Mouse (Mus musculus) heart, embryonic 16.5 days (tissue): Measurements from ENCODE around the gene Pcp4l1. TPM values are rescaled to one million over a fixed set of nuclear protein-coding genes. Genes with fewer than 3 reads are reported as not detected.
A peak's percentile ranks its signal among the peaks of the same experiment; 100 is the strongest.

Experiments used
- ATAC-seq: fragments of 200-750 bp; cut with Nextera tagmentation; replicated peaks from 2 replicates; pipeline ENCODE4 v1.8.0; 2017; ENCODE audit warnings: moderate number of reproducible peaks; ENCODE audit not compliant: insufficient read depth, low FRiP score; ENCODE audit errors: extremely low read depth
- H3K27ac ChIP-seq: fragments of 300-500 bp; sonication (generic); 2 replicates; pipeline ENCODE4 v1.5.1; 2014; ENCODE audit warnings: mild to moderate bottlenecking, low read length, control low read depth, moderate library complexity
- H3K27me3 ChIP-seq: fragments of 300-500 bp; sonication (generic); 2 replicates; pipeline ENCODE4 v1.6.1; 2014; ENCODE audit warnings: low read length, mixed read lengths; ENCODE audit not compliant: control insufficient read depth, insufficient read depth
- H3K36me3 ChIP-seq: fragments of 300-500 bp; sonication (generic); 2 replicates; pipeline ENCODE4 v1.6.1; 2014; ENCODE audit not compliant: control insufficient read depth, insufficient read depth
- H3K4me1 ChIP-seq: fragments of 300-500 bp; sonication (generic); 2 replicates; pipeline ENCODE4 v1.6.1; 2014; ENCODE audit warnings: low read length, mixed read lengths; ENCODE audit not compliant: control insufficient read depth, insufficient read depth
- H3K4me2 ChIP-seq: fragments of 300-500 bp; sonication (generic); 2 replicates; pipeline ENCODE4 v1.6.1; 2014; ENCODE audit warnings: low read depth, mild to moderate bottlenecking, control low read depth, low read length
- H3K4me3 ChIP-seq: fragments of 300-500 bp; sonication (generic); 2 replicates; pipeline ENCODE4 v1.5.1; 2014; ENCODE audit warnings: mild to moderate bottlenecking, control low read depth, low read length
- H3K9ac ChIP-seq: fragments of 300-500 bp; sonication (generic); 2 replicates; pipeline ENCODE4 v1.6.1; 2014; ENCODE audit warnings: low read length, control low read depth
- H3K9me3 ChIP-seq: fragments of 300-500 bp; sonication (generic); replicated peaks from 2 replicates; pipeline ENCODE4 v1.6.1; 2016; ENCODE audit warnings: low read length; ENCODE audit not compliant: control insufficient read depth
- WGBS: fragments of 180-500 bp; shearing (Covaris S2); extraction: QIAGEN DNeasy Blood & Tissue Kit; methylation state at CpG from one replicate; pipeline ENCODE4 v1.1.7; 2014; 5-methylcytosine and 5-hydroxymethylcytosine counted together
- polyA plus RNA-seq: library from polyadenylated mRNA; unstranded; fragments of >200 nt; fragmentation: Nextera tagmentation; extraction: Ambion mirVana; gene quantifications from 2 replicates; pipeline ENCODE4 v1.2.1, GENCODE M21; 2015

Pcp4l1 gene
- polyA plus RNA-seq, 1 experiment from 2014 or later: 57.2 TPM

DNA sequence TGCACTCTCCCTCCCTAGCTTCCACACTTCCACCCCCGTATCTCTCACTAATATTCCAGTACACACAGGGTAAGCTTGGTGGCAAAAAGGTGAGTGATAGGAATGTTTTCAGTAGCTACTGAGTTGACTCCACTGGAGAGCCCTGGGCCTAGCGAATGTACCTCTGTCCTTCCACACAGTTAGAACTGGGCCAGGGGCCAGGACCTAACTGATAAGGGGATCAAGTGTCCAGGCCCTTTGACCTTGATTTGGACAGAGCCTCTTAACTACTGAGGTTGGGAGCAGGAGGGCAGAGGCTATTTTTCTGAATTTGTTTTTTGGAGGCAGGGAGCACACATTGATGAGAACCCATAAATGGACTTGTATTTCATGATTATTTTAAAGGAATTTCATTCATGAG, 27.7 kb upstream of the Pcp4l1 start:
- Histone ChIP-seq H3K4me1 (peaks cover 10% of the 10 kb centered on the region), H3K9ac (no peak overlapping the region), H3K4me2 (no peak overlapping the region), H3K4me3 (no peak overlapping the region), H3K9me3 (no peaks in the 10 kb centered on the region), H3K27ac (no peak overlapping the region), H3K36me3 (peaks cover 15% of the 10 kb centered on the region), H3K27me3 (no peaks in the 10 kb centered on the region)
- ATAC-seq: no peak
- 58% methylated on average over 2 of the region's 2 CpGs for WGBS

DNA sequence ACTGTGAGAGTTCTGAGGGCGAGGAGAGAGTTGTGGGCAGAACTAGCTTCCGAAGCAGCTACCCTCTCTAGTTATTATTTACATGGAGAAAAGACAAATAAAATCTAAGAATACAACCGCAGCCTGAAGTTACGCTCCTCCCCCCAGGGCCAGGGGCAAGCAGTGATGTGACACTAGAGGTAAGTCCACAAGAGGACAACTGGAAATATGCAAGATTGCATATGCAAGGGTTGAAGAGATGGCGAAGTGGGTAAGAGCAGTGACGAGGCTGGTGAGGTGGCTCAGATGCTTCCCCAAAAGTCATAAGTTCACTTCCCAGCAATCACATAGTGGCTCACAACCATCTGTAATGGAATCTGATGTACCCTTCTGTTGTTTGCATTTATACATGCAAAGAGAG, 27.1 kb upstream of the Pcp4l1 start:
- Histone ChIP-seq H3K4me2 (peak overlapping the region; percentile 56), H3K27me3 (no peaks in the 10 kb centered on the region), H3K9ac (peak overlapping the region; percentile 69), H3K27ac (peak overlapping the region; percentile 90), H3K4me3 (peak overlapping the region; percentile 51), H3K4me1 (peaks cover 10% of the 10 kb centered on the region), H3K36me3 (peaks cover 19% of the 10 kb centered on the region), H3K9me3 (no peaks in the 10 kb centered on the region)
- WGBS: 81% methylated on average over 6 of the region's 6 CpGs
- no peak for ATAC-seq

DNA sequence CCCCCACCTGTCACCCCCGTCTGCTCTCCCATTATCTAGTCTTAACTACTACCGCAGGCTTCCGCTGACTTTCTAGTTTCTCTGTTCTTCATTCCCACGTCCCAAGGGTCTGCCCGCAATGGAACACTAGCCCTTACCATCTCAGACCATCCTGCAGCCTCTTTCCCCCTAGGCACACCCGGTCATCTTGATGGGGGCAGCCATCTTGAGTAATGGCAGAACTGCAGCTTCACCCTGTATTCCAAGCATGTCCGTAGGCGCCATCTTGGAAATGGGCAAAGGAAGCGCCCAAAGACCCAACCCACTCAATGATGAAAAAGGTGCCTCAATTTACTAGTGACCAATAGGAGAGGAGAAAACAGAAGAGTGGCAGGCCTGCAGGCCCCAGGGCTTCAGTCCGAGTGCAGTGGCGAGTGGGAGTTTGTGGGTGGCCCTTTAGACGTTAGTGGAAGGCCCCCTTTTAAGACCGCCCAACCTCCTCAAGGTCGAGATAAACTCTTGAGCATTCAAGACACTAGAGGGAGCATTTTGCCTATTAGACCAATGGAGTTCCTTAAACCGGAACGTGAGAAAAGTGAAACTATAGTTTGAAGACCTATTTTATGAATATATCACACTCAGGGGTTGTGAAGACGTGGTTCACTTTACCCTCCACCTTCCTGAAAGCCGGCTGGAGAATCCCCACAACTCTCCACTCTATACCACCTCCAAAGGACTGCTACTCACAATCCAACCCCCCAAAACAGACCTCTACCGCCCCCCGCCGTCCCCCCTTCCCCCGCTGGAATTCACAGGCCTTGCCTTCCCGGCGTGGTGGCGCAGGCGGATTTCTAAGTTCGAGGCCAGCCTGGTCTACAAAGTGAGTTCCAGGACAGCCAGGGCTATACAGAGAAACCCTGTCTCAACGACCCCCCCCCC, 26.4 kb upstream of the Pcp4l1 start, which contains the start of gene Tomm40l:
Gene Tomm40l (minus strand): TSS at position 277 of the 918 bp plus-strand sequence.
- peak; percentile 95 for ATAC-seq
- H3K4me1 ChIP-seq: peaks cover 10% of the 10 kb centered on the region
- peak within 1 kb of the TSS; percentile 79 for H3K4me2 ChIP-seq
- H3K9ac ChIP-seq: peak within 1 kb of the TSS; percentile 78
- H3K9me3 ChIP-seq: no peaks in the 10 kb centered on the region
- peak within 1 kb of the TSS; percentile 90 for H3K27ac ChIP-seq
- H3K27me3 ChIP-seq: no peaks in the 10 kb centered on the region
- peaks cover 19% of the 10 kb centered on the region for H3K36me3 ChIP-seq
- H3K4me3 ChIP-seq: peak within 1 kb of the TSS; percentile 73
- WGBS: 2% methylated on average over 28 of the region's 28 CpGs

DNA sequence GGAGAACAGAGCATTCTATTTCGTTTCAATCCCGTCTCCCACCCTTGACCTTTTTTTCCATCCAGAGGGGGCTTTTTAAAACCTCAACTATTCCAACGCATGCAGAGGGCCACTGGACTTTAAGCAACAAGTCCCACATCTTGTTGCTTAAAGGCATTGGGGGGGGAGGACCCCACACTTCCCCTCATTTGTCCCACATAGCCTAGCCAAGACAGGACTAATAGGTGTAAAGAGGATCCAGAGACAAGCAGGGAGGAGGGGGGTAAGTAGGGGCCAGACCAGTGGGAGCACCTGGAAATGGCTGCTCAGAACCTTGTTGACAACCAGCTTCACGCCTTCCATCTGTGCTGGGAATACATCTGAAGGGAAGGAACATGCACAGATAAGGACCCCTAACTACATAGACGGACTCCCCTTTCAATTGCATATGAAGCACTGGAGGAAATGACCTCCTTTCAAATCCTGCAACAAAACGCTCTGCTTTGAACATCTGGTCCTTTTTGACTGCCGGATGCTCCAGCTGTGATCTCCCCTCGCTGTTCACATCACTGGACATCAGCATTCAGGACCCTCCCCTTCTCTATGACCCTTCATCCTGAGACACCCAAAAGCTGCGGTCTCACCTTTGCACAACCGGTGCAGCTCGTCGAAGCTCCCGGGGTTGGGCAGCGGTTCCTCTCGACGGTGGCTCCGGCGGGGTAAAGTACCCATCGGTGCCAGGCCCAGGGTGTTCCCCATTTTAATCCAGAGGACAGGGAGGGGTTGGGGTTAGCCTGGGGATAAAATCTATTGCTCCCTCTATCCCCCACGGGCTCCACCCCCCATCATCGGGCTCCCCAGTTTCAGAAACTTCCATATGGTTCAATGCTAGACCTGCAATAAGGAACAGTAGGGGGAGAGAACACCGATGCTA, 25.5 kb upstream of the Pcp4l1 start:
- no peaks in the 10 kb centered on the region for H3K9me3 ChIP-seq
- H3K27ac ChIP-seq: peak overlapping the region; percentile 58
- H3K27me3 ChIP-seq: no peaks in the 10 kb centered on the region
- H3K4me3 ChIP-seq: peak overlapping the region; percentile 73
- ATAC-seq: 0 out of 2 replicates have a peak, but pooled peaks have one; percentile 0
- H3K4me2 ChIP-seq: peak overlapping the region; percentile 79
- H3K9ac ChIP-seq: peak overlapping the region; percentile 78
- WGBS: 3% methylated on average over 22 of the region's 22 CpGs
- H3K36me3 ChIP-seq: peaks cover 19% of the 10 kb centered on the region
- H3K4me1 ChIP-seq: peaks cover 10% of the 10 kb centered on the region

DNA sequence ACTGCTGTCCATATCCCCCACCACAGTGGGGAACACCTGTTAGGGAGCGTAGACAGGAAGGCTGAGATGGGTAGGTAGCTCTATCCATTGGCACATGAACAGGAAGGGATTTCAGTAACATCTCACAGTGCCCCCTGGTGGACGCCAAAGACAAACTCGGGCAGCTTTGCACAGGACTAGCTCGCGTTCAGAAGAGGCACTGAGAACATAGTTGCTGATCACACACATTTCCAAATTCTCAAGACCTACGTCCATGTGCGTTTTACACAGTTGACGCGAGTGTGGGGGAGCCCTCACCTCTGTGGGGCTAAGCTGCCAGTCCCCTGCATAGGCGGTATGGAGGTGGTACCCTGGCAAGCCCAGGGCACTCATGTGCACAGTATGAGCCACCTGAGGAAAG, 24.8 kb upstream of the Pcp4l1 start:
- Histone ChIP-seq H3K27ac (peak overlapping the region; percentile 24; the same call in 1 of the 2 replicates), H3K9ac (peak overlapping the region; percentile 78), H3K9me3 (no peaks in the 10 kb centered on the region), H3K27me3 (no peaks in the 10 kb centered on the region), H3K4me3 (peak overlapping the region; percentile 73), H3K4me2 (peak overlapping the region; percentile 79), H3K36me3 (peaks cover 19% of the 10 kb centered on the region), H3K4me1 (peaks cover 10% of the 10 kb centered on the region)
- 9% methylated on average over 10 of the region's 10 CpGs for WGBS
- ATAC-seq: 0 out of 2 replicates have a peak, but pooled peaks have one; percentile 2

DNA sequence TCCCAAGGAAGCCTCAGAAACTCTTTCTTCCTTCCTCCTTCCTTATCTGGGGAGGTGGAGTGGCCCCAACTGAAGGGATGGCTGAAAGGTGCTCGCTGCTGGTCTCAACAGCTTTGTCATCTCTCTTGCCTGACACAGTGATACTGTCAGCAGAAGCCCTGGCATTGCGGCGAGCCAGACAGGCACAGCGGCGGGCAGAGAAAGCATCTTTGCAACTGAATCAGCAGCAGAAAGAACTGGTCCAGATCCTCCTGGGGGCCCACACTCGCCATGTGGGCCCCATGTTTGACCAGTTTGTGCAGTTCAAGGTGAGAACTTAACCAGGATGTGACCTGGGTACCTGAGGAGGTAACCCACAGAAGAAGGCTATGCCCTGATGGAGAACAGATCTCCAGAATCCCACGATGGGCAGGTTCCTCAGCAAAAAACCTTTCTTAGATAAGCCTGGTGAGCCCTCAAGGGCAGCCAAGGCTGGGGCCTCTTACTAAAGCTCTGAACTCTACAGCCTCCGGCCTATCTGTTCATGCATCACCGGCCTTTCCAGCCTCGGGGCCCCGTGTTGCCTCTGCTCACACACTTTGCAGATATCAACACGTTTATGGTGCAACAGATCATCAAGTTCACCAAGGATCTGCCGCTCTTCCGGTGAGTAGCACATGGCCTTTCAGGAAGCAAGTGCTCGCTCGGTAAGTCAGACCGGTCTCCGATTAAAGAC, 20.3 kb upstream of the Pcp4l1 start:
- Histone ChIP-seq H3K4me2 (no peak overlapping the region), H3K4me3 (no peak overlapping the region), H3K4me1 (peaks cover 5% of the 10 kb centered on the region), H3K27me3 (0 out of 2 replicates have a peak, but pooled peaks cover 2% of the 10 kb centered on the region), H3K27ac (no peak overlapping the region), H3K9ac (no peak overlapping the region), H3K36me3 (peaks cover 19% of the 10 kb centered on the region), H3K9me3 (no peaks in the 10 kb centered on the region)
- WGBS: 64% methylated on average over 18 of the region's 18 CpGs
- ATAC-seq: no peak

DNA sequence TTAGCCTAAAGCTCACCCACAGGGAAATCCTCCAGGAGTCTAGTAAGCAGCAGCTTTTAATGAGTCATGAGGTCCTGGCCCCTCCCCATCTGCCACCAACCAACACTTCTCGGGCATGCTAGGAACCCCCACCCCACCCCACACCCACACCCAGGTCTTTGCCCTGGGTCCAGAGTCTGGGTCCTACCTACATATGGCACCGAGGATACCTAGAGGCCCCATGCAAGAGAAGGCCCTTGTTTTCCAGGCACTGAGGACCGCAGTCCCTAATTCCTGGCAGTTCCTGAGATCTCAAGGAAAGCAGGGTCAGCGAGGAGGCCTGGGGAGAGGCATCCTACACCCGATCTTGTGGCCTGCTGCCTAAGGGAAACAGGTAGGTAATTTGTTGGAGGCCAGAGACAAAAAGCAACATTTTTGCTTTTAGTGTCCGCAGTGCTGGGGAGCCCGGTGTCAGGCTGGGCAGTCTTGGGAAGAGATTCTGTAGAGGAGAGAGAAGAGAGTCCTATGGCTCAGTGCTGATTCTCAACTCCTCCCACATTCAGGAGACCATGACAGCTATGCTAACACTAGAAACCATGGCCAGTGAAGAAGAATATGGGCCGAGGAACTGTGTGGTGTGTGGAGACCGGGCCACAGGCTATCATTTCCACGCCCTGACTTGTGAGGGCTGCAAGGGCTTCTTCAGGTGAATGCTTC, 17.9 kb upstream of the Pcp4l1 start, which contains the start of gene Nr1i3:
Gene Nr1i3 (plus strand): TSS at position 170 of the 696 bp plus-strand sequence.
- H3K27ac ChIP-seq: no peak within 1 kb of the TSS

DNA sequence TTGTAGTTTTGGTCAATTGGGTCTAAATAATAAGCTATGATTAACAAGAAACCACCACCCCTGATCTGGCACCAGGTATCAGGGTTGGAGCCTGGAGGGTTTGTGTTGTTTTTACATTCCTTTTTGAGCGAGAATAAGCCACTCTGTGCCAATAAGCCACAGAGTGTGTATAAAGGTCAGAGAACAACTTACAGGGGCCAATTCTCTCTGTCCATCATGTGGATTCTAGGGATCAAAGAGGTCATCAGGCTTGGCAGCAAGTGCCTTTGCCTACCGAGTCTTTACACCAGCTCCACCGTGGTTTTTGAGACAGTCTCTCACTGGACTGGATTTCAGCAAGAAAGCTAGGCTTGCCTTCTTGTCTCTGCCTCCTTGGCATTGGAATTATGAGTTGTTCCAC, 16.8 kb upstream of the Pcp4l1 start:
- Histone ChIP-seq H3K36me3 (no peaks in the 10 kb centered on the region), H3K27me3 (0 out of 2 replicates have a peak, but pooled peaks cover 2% of the 10 kb centered on the region), H3K4me3 (no peak overlapping the region), H3K27ac (no peak overlapping the region), H3K4me2 (no peak overlapping the region), H3K4me1 (no peaks in the 10 kb centered on the region), H3K9ac (no peak overlapping the region), H3K9me3 (no peaks in the 10 kb centered on the region)
- WGBS: 52% methylated on average over 3 of the region's 3 CpGs
- ATAC-seq: no peak

More for the DNA sequence above, 17.9 kb upstream of the Pcp4l1 start, which contains the start of gene Nr1i3:
- ATAC-seq: no peak
- 74% methylated on average over 10 of the region's 10 CpGs for WGBS
- no peaks in the 10 kb centered on the region for H3K9me3 ChIP-seq
- no peaks in the 10 kb centered on the region for H3K4me1 ChIP-seq
- 0 out of 2 replicates have a peak, but pooled peaks cover 2% of the 10 kb centered on the region for H3K27me3 ChIP-seq
- no peak within 1 kb of the TSS for H3K4me2 ChIP-seq
- peaks cover 6% of the 10 kb centered on the region for H3K36me3 ChIP-seq
- H3K9ac ChIP-seq: no peak within 1 kb of the TSS
- no peak within 1 kb of the TSS for H3K4me3 ChIP-seq
